Mouse (Mus musculus) liver, embryonic 14.5 days (tissue): ENCODE measurements around the gene Gm4922.

Experiments used
- CTCF ChIP-seq: IDR thresholded peaks from 2 replicates; pipeline ENCODE4 v1.5.1; 2016; ENCODE audit warnings: antibody characterized with exemption, low read depth, control low read depth
- EP300 ChIP-seq: IDR thresholded peaks from 2 replicates; pipeline ENCODE4 v1.6.1; 2016; ENCODE audit warnings: antibody characterized with exemption, low read depth

DNA sequence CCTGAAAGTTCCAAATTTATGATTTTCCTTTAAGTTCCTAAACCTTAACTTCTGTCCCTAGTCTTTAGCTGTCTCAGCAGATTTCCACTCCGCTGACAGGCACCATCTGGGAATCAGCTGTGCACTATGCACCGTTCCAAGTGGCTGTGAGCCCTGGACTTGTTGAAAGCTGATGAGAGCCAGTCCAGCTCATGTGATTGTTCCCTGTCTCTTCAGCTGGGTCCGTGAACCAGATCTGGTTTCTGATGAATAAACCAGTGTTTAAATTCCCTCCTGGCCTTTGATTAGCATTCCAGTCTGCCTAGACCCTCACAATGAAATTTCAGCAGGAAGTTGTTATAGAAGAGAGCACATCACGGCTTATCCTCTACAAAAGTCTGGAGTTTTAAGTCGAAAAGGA is 30.0 kb upstream of the Gm4922 start:
- TF ChIP-seq CTCF = no peak
- no peak for TF ChIP-seq EP300
